Mouse (Mus musculus): ENCODE measurements around the gene Pnkd.

DNA sequence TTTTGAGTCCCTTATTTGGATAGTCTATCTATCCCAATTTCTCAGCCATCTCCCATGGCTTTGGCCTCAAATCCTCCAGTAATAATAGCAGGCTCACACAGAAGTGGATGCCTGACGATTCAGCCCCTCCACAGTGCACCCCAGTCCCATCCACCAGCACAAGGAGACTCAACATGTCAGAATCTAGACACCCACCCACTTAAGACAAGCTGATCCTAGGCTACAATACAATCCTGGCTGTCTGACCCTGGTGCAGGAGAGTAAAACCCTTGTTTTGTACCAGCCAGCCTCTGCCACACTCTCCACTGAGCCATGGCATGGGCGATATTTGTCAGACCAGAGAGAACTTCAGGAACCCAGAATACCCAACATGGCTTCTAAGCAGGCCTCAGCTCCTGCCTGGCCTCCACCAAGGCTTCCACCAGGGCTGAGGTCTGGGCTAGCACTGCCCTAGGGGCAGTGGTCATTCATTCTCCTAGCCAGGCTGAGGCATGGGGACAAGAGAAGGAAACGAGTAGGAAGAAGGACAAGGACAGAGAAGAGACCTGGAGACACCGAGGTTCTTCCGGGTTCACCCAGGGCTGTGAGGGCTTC lies 13.5 kb downstream of the Pnkd start:
- no peak for TF ChIP-seq CTCF (IDR thresholded peaks at IDR 0.05; ENCODE audit: low read depth, low read length)
- no peak for TF ChIP-seq EP300 (IDR thresholded peaks at IDR 0.05; ENCODE audit: insufficient read depth, low read depth, low read length)
- no peak for TF ChIP-seq POLR2A (IDR thresholded peaks at IDR 0.05; ENCODE audit: insufficient read depth, low read length)

All from ES-Bruce4 (cell line).